Mouse (Mus musculus) gastrocnemius, postnatal 10 days (tissue): ENCODE results near the gene Farsb. TPM values are rescaled to one million over a fixed set of nuclear protein-coding genes. Genes with fewer than 3 reads are reported as not detected.

Experiments used
- DNase-seq: peaks from one replicate; pipeline ENCODE4 v3.0.0; 2021; ENCODE audit warnings: mixed read lengths
- total RNA-seq, 2 experiments: library from RNA; stranded (reverse); gene quantifications; 2 replicates each; pipeline ENCODE4 v1.2.3; 2021

Farsb gene
- total RNA-seq, 2 experiments from 2014 or later: 46.4 to 48.3 TPM

DNA sequence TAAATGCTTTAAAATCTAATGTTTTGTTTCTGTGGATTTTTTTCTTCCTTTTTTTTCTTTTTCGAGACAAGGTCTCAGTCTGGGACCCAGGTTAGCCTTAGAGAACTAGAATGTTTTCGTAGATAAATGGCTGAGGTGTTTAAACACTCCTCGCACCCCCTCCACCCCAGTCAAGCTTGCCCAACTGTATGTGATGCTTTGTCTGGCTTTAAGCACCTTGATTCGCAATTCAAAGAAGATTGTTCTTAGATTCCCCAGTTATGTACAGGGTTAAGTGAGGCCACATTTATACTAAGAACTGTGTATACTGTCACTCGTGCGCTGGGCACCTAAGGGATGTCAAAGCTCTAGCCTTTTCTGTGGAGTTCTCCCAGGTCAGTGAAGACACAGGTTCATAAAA, 68.4 kb downstream of the Farsb start:
- no peak for DNase-seq

DNA sequence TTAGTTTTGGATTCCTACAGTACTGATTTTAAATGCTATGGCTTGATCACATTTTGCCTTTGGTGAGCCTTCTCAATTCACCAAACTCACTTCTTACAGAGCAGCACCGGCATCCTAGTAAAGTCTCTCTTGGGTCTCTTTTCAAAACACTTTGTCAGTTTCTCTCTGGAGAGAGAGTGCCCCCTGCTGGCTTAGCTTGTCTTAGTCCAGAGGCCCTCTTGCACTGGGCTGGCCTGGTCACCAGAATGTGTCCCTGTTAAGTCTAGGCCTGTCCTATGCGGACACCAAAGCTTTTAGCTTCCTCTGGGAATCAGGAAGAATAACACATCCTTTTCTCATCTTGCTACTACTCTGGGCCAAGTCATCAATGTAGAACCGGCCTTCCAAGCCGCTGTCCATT, 69.1 kb downstream of the Farsb start:
- peak; percentile 88 for DNase-seq

GRCm38 (mm10) chr1:78417154-78417911, 71.4 kb downstream of the Farsb start:
- no peak for DNase-seq

DNA sequence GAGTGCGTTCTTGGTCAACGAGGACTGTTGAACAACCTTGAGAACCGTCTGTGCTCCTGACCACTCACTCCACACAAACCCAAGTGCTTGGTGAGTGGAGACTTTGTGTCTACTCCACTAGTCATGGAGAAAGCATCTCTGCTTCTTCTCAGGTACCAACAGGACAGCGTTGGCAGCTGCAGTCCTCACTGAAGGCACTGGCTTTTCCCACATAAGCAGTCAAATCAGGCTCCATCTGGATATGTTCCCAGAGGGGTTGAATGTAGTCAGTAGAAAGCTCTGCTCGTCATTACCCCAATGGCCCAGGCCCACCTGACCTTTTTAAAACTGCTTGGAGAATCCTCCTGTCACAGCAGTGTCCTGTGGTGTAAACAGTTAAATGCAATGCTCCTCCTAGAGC, 74.3 kb downstream of the Farsb start:
- DNase-seq: no peak

DNA sequence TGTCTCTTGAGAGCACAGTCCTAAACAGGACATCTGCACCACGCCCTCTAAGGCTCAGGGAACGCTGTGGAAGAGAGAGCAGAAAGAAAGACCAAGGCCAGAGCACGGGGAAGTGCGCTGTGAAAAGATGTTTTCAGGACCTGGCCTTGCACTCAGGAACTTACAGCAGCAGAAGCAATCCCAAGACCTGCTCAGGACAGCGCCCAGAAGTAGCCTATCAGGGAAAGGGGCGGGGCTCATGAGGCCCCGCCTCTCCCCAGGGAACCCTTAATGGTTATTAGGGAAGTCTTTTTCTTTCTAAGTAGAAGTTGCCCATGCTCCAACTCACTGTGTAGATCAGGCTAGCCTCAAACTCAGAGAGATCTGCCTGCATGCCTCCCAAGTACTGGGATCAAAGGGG, 76.0 kb downstream of the Farsb start:
- no peak for DNase-seq

- no peak for DNase-seq
Observed at GRCm38 (mm10) chr1:78409396-78409795, 79.3 kb downstream of the Farsb start.

GRCm38 (mm10) chr1:78401413-78401812, 87.3 kb downstream of the Farsb start:
- DNase-seq: no peak

DNA sequence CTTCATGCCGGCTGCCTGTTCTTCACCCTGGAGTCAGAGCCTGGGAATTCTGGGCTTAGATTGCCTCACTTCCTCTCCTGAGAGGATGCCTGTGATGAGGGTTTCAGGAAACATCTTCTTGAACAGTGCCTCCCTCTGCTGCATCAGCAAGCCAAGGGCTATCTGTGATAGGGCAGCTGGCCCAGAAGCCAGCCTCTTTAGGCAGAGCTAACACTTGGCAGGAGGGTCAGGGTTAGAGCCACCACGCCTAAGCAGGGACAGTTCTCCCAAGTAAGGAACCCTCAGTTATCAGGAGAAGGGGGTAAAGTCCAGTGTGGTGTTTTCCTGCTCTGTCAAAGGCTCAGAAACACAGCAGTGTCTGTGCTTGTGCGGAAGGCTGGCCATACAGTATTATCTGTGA, 88.9 kb downstream of the Farsb start:
- no peak for DNase-seq

- DNase-seq: peak; percentile 25
Observed at GRCm38 (mm10) chr1:78396320-78396913, 92.3 kb downstream of the Farsb start.

DNA sequence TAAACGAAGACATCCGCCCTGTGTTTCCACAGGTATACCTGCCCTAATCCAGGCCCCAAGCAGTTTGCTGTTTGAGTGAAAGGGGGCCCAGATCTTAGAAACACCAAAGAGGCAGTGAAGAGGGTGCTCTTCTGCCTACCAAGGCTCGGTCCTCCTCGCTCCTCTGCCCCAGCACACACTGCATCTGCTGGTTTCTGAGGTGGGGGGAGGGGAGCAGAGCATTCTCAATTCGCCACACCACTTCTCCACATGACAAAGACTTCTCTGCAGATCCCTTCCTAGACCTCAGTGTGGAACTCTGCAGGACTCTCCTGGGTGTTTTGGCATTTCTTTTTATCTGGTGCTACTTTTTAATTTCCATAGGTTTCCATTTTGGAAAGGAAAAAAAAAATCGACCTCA, 93.0 kb downstream of the Farsb start:
- no peak for DNase-seq

DNA sequence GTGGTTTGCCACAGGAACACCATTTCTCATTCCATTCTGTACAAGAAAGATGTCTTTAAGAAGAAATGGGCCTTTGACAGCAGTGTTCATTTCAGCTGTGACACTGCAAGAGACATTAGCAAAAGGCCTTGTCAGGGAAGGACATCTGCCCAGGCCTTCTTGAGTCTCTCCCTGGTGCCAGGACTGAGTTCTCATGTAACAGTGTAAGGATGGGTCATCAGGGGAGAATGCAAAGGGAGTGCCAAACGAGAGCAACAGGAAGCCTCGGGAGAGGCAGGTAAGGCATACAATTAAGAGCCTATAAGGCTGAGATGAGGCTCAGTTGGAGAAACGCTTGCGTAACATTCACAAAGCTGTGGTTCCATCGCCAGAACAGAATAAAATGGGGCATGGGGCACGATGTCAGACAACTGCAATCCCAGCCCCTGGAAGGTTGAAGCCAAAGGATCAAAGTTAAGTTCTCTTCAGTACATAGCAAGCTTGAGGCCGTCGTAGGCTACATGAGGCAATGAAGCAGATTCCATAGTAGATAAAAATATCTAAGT, 93.4 kb downstream of the Farsb start:
- no peak for DNase-seq

DNA sequence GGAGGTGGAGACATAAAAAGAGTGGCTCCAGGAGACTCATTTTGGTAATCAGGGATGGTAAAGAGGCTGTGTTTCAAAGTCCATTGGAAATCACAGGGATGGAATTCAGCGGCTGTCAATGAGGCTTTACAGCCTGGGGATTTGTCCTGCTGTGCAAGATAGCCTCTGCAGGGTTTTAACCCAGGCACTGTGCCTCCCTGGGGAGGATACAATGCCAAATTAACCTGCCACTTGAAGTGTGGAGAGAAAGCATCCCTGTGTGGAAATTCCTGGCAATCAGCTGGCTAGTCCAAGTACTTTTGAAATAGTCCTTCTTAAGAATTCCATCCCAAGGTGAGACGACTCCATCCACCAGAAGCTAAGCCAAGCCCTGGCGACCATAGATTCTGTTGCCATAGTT, 99.8 kb downstream of the Farsb start:
- no peak for DNase-seq

GRCm38 (mm10) chr1:78387854-78388253, 100.8 kb downstream of the Farsb start:
- no peak for DNase-seq

GRCm38 (mm10) chr1:78380950-78381349, 107.7 kb downstream of the Farsb start:
- no peak for DNase-seq

- no peak for DNase-seq
Observed at GRCm38 (mm10) chr1:78375058-78375457, 113.6 kb downstream of the Farsb start.

DNA sequence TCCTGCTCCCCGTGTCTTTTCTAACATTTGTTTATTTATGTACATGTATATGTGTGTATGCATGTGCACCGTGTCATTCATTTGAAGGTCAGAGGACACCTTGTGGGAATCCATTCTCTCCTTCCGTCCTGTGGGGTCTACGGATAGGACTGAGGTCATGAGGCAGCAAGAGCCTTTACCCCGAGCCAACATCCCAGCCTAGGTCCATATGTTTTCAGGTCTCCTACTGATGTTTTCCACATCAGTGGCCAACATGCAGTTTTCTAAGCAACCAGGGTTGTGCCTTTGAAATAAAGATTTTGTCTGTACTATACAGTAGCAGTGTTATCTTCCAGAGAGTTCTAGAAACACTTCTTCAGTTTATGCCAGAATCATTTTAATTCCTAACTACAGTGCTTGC, 114.9 kb downstream of the Farsb start:
- DNase-seq: no peak

DNA sequence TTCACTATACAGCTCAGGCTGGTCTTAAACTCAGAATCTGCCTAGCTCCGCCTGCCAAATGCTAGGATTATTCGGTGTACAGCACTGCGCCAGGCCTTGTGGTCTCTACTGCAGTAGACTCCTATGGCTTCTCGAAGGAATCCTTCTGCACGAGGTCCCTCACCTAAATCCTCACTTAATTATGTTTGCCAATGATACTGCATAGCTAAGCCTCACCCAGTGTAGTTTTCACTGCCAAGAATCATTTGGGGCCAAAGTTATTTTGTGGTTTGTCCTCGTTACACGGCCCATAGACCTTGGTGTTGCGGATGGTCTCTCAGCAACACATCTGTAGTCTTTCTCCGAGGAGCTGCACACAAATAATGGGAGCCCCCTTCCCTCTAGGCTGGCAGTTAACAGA, 116.4 kb downstream of the Farsb start:
- no peak for DNase-seq

DNA sequence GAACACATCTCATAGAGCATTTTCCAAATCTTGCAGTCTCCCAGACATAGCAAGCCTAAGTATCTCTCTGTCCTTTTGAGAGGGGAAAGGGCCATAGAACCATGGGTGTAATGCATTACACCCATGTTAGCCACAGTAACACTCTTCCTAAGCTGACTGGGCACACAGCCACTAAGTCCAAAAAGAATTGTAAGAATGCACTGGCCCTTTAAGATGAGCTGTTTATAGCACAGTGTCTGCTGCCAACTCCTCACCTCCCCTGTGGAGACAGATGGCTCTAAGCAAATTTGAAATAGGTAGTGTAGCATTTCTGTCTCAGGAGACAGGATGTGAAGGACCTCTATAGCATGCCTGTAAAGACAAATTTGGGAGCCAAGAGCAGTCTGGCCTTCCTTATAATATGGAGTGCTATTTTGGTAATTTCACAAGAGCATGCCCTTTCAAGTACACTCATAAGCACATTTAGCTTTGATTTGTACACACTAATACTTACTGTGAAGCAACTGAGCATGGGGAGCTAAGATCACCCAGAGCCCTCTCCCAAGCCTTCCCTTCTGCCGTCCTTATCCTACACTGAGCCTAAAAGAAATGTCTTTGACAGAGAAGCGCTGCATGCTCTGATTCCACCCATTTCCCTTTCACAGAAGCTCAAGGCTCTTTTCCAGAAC, 117.0 kb downstream of the Farsb start:
- no peak for DNase-seq

GRCm38 (mm10) chr1:78370121-78370520, 118.6 kb downstream of the Farsb start:
- no peak for DNase-seq
